Mouse (Mus musculus): ENCODE measurements around the gene Fnbp1l.

The Fnbp1l gene

DNA sequence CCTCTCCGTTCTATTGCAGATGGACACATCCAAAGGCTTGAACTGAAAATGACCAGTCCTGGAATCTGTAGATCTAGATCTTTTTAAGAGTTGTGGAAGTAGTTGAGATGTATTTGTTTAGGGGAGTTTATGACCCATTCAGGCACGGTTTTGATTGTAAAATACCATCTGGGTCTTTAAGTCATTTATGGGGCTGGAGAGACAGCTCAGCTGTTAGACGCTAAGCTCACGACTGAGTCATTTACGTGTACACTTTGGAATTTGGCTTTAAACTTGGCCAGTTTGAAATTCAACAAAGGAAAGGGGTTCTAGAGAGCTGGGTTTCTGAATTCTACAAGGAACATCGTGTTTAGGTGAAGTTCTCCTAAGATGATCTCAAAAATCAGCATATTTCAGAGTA is 124.8 kb downstream of the Fnbp1l start:
- no peak for DNase-seq (ENCODE audit: low spot score in 2 of 2)

DNA sequence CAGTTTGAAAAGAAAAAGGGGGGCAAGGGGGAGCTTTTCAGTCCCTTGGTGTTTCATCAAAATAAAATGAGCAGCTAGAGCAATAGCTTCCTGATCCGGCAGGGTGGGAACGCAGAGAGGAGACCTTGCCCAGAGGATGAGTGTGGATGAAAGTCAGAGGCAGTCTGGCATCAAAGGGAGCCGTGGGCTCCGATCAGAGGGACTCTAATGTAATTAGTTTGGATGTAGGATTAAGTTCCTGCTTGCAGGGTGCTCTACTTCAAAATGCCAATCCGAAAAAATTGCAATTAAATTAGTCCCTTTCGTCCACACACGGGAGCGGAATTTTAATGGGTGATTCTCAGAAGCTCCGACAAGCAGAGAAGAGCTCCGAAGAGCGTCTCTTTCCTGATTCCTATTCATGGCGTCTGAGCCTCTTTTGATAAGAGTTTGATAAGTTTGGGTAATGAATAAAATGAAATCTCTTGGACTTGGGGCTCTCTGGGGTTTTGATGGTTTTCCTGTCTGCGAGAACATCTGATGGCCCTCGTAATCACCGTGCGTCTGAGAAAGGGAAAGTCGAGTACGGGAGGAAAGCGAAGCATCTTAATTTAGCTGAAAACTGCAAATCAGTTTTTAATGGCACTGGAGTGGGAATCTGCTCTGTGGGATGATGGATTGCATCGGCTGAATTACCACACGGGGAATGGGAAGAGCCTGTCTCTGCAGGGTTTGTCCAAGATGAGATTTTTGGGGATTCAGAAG is 126.5 kb downstream of the Fnbp1l start:
- DNase-seq (ENCODE audit: low spot score in 2 of 2) = no peak

DNA sequence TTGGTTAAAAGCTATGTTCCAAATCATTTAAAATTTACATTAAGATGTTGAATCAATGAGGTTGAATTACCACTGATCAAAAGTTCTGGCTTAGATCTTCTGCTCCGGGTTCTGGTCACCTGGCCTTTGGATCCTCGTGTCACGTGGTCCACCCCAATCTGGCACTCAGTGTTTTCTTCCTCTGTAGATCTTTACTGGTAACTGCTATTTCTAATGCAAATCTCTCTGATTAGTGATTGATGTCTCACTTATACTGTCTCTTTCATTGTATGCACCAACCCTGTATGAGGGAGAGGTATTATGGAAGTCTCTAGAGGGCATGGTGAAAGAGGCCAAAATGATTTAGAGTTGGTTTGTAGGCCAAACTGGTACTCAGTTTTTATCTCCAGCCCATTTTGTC is 127.5 kb downstream of the Fnbp1l start:
- no peak for DNase-seq (ENCODE audit: low spot score in 2 of 2)

DNA sequence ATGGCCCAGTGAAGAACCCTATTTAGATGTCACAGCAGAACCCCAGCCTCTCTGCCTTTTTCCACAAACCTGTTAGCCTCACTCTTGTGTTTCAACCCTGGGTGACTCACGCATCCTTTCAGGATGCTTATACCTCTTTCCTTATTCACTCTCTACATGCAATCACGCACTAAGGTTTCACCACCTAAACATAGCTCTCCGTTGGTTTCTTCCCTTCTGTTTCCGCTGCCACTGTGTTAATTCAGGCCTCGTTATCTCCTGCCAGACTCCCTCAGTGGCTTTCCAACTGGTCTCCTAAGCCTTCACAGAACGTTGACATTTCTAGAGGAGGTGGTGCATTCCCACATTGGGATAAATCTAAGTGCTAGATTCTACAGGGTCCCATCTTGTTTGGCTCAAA is 128.9 kb downstream of the Fnbp1l start:
- DNase-seq (ENCODE audit: low spot score in 2 of 2) = no peak
